Mouse (Mus musculus): ENCODE measurements around the gene Mb. TPM values are rescaled to one million over a fixed set of nuclear protein-coding genes. Genes with fewer than 3 reads are reported as not detected.

Mb gene
- total and polyA plus RNA-seq, 3 experiments: not detected

DNA sequence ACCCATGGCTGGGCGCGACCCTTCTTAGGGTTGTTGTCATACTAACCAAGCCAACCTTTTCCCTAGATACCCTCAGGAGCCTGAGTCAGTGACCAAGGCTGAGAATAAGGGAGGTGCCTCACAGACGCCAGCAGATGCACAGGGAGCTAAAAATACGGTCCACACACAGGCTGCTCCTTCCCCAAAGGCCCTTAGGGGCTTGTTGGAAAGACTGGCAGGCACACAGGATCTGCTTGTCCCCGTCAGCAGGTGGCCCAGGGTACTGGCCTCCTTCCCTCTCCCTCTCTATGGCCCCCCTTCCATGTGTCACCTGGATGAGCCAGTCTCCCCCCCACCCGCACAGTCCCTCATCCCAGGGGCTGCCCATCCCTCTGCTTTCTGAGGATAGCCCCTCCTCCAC is 22.8 kb downstream of the Mb start:
- peaks cover 0 to 2% of the 10 kb centered on the region in 2 experiments; a peak in 2 of 4 replicates for H3K27me3 ChIP-seq (ENCODE audit: control insufficient read depth in 1 of 2, insufficient read depth in 2 of 2, low read length in 2 of 2)
- no peaks in the 10 kb centered on the region for H3K4me1 ChIP-seq (ENCODE audit: control insufficient read depth in 1 of 2, insufficient read depth in 2 of 2, low read length in 2 of 2)

GRCm38 (mm10) chr15:77027117-77027516 is 23.4 kb downstream of the Mb start:
- no peak for TF ChIP-seq NELFE (IDR thresholded peaks at IDR 0.05; ENCODE audit: low read depth, low read length)
- no peak for TF ChIP-seq POLR2AphosphoS5 (IDR thresholded peaks at IDR 0.05; ENCODE audit: borderline replicate concordance, low read depth, low read length)
- Histone ChIP-seq H3K27me3 (ENCODE audit: control insufficient read depth in 1 of 2, insufficient read depth in 2 of 2, low read length in 2 of 2) (peaks cover 0 to 2% of the 10 kb centered on the region in 2 experiments; a peak in 2 of 4 replicates), H3K9me3 (replicated peaks; ENCODE audit: insufficient read depth, low read length) (no peaks in the 10 kb centered on the region), H3K4me3 (ENCODE audit: control insufficient read depth in 1 of 2, insufficient read depth in 1 of 2, low read depth in 2 of 2, low read length in 2 of 2) (no peak overlapping the region), H3K9ac (ENCODE audit: control insufficient read depth, low read depth, low read length, poor library complexity, severe bottlenecking) (no peak overlapping the region), H3K79me2 (ENCODE audit: control insufficient read depth, insufficient read depth, low read length, poor library complexity) (no peaks in the 10 kb centered on the region), H3K27ac (ENCODE audit: control insufficient read depth, low read depth, low read length) (no peak overlapping the region), H3K4me1 (ENCODE audit: control insufficient read depth in 1 of 2, insufficient read depth in 2 of 2, low read length in 2 of 2) (no peaks in the 10 kb centered on the region), H3K36me3 (ENCODE audit: control insufficient read depth in 1 of 2, insufficient read depth in 2 of 2, low read length in 2 of 2) (no peaks in the 10 kb centered on the region)
- no peak for DNase-seq (ENCODE audit: low read depth, low spot score)

More for the DNA sequence above, 22.8 kb downstream of the Mb start:
- H3K27ac ChIP-seq (ENCODE audit: control insufficient read depth, low read depth, low read length): no peak overlapping the region
- TF ChIP-seq POLR2AphosphoS2 (IDR thresholded peaks at IDR 0.05; ENCODE audit: low read length): no peak
- TF ChIP-seq CTCF (IDR thresholded peaks at IDR 0.05 in 2 of 3, conservative IDR thresholded peaks at IDR 0.05 in 1 of 3; ENCODE audit: control insufficient read depth in 1 of 3, insufficient read depth in 1 of 3, low read depth in 2 of 3, low read length in 3 of 3, poor library complexity in 1 of 3, severe bottlenecking in 1 of 3): no peak
- TF ChIP-seq MEF2A (IDR thresholded peaks at IDR 0.05; ENCODE audit: extremely low read depth, insufficient replicate concordance, low read depth, low read length, poor library complexity, severe bottlenecking): no peak
- no peak for TF ChIP-seq E2F4 (IDR thresholded peaks at IDR 0.05; ENCODE audit: borderline replicate concordance, low read depth, low read length)
- TF ChIP-seq RAD21 (IDR thresholded peaks at IDR 0.05; ENCODE audit: low read depth, low read length): no peak
- TF ChIP-seq SMC3 (IDR thresholded peaks at IDR 0.05; ENCODE audit: low read depth, low read length): no peak
- no peak for TF ChIP-seq MYC (IDR thresholded peaks at IDR 0.05; ENCODE audit: low read depth, low read length)
- TF ChIP-seq POLR2AphosphoS5 (IDR thresholded peaks at IDR 0.05; ENCODE audit: borderline replicate concordance, low read depth, low read length): no peak
- no peak for TF ChIP-seq MYB (IDR thresholded peaks at IDR 0.05; ENCODE audit: low read depth, low read length)
- no peak for TF ChIP-seq GABPA (IDR thresholded peaks at IDR 0.05; ENCODE audit: low read depth, low read length)
- TF ChIP-seq HCFC1 (IDR thresholded peaks at IDR 0.05; ENCODE audit: low read depth, low read length): no peak
- TF ChIP-seq NELFE (IDR thresholded peaks at IDR 0.05; ENCODE audit: low read depth, low read length): no peak
- no peaks in the 10 kb centered on the region for H3K36me3 ChIP-seq (ENCODE audit: control insufficient read depth in 1 of 2, insufficient read depth in 2 of 2, low read length in 2 of 2)
- no peaks in the 10 kb centered on the region for H3K79me2 ChIP-seq (ENCODE audit: control insufficient read depth, insufficient read depth, low read length, poor library complexity)
- no peak overlapping the region for H3K4me3 ChIP-seq (ENCODE audit: control insufficient read depth in 1 of 2, insufficient read depth in 1 of 2, low read depth in 2 of 2, low read length in 2 of 2)
- H3K9me3 ChIP-seq (replicated peaks; ENCODE audit: insufficient read depth, low read length): no peaks in the 10 kb centered on the region
- H3K9ac ChIP-seq (ENCODE audit: control insufficient read depth, low read depth, low read length, poor library complexity, severe bottlenecking): no peak overlapping the region
- no peak for DNase-seq (ENCODE audit: low read depth, low spot score)

DNA sequence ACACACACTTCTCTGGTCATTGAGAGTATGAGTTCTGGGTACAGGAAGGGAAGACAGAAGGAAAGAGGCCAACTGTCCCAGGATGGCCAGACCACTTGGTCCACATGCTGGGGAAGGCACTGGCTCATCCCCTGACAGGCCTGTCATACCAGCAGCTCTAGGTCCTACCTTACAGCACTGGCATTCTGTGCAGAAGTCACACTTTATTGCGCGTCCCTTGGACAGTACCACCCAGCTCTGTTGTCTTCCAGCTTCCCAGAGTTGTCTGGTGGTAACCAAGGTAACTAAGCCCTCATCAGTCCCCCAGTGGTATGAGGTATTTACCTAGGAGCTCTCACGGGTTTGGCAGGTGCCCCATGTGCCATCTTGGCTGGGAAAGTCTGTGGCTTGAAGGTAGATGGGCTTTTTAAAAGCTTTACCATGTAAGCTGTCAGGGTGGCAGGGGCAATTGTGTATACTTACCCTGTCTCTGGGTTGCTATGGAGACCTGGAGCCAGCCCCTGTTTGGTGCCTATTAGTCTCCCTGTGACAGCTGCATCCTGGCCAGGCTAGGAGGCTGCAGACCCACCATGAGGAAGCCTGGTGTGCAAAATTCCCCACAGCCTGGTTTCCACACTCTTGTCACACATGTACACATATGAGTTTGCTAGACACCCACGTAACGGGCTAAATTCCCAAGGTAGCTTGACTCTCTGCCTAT is 24.4 kb downstream of the Mb start:
- no peak for DNase-seq (ENCODE audit: low read depth, low spot score)
- TF ChIP-seq USF2 (IDR thresholded peaks at IDR 0.05; ENCODE audit: borderline replicate concordance in 1 of 2, insufficient read depth in 1 of 2, low read depth in 1 of 2, low read length in 2 of 2): no peak
- no peak for TF ChIP-seq TBP (IDR thresholded peaks at IDR 0.05; ENCODE audit: low read depth, low read length)
- no peak for TF ChIP-seq CHD1 (IDR thresholded peaks at IDR 0.05; ENCODE audit: low read depth, low read length)
- TF ChIP-seq MXI1 (IDR thresholded peaks at IDR 0.05; ENCODE audit: low read depth, low read length): no peak
- no peak for TF ChIP-seq SIN3A (IDR thresholded peaks at IDR 0.05; ENCODE audit: low read length)
- TF ChIP-seq POLR2A (IDR thresholded peaks at IDR 0.05; ENCODE audit: control insufficient read depth in 1 of 2, insufficient read depth in 1 of 2, low read depth in 1 of 2, low read length in 2 of 2, poor library complexity in 1 of 2): no peak
- no peak for TF ChIP-seq MAX (IDR thresholded peaks at IDR 0.05; ENCODE audit: low read length)
- H3K27ac ChIP-seq (ENCODE audit: control insufficient read depth, low read depth, low read length): no peak overlapping the region

More for the DNA sequence above, 24.4 kb downstream of the Mb start:
- Histone ChIP-seq H3K27me3 (ENCODE audit: control insufficient read depth in 1 of 2, insufficient read depth in 2 of 2, low read length in 2 of 2) (peaks cover 0 to 2% of the 10 kb centered on the region in 2 experiments; a peak in 2 of 4 replicates), H3K4me1 (ENCODE audit: control insufficient read depth in 1 of 2, insufficient read depth in 2 of 2, low read length in 2 of 2) (no peaks in the 10 kb centered on the region), H3K4me3 (ENCODE audit: control insufficient read depth in 1 of 2, insufficient read depth in 1 of 2, low read depth in 2 of 2, low read length in 2 of 2) (no peak overlapping the region), H3K79me2 (ENCODE audit: control insufficient read depth, insufficient read depth, low read length, poor library complexity) (no peaks in the 10 kb centered on the region), H3K9me3 (replicated peaks; ENCODE audit: insufficient read depth, low read length) (no peaks in the 10 kb centered on the region), H3K9ac (ENCODE audit: control insufficient read depth, low read depth, low read length, poor library complexity, severe bottlenecking) (no peak overlapping the region), H3K36me3 (ENCODE audit: control insufficient read depth in 1 of 2, insufficient read depth in 2 of 2, low read length in 2 of 2) (no peaks in the 10 kb centered on the region)
